11 mouse cellular contexts compared by ENCODE assay signal in the genomic region with DNA sequence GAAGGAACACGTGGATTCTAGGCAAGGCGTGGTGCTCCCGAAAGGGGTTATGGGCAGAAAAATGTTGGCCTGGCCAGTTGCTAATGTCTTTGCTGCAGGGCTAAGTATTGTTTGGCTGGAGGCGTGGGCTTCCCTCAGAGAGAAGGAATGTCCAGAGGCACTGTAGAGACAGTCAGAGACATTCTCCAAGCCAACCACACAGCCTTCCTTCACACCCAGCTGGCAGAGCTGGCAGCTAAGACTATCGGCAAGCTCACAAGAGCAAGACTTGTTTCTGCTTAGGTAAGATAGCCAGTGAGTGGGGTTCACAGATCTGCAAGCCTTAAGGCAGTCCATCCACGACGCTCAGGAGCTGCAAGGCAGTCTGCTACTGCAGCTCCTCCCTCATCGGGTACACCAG. TPM values are rescaled to one million over a fixed set of nuclear protein-coding genes. Genes with fewer than 3 reads are reported as not detected.
DNase-seq lines count a peak whose midpoint lies in the region; ATAC-seq and TF ChIP-seq lines count a peak whose summit lies in the region.
"Had no signal": no experiment of that assay in that cellular context is flagged by ENCODE, and none has a peak within 500 bp of the region (broad histone marks: within the 10 kb centered on the region; RNA-seq: fewer than 3 reads in every experiment).

No protein-coding gene starts in this region.

- intact Hi-C loops in heart, postnatal 36 days (cut with DNase I) = loop anchor here (10.0 kb wide), 1 partner anchor 397 kb away; no protein-coding TSS in a partner anchor

- H3K27ac ChIP-seq in spleen, adult 2 months (ENCODE audit: insufficient read depth, low read length) = peak overlapping the region; percentile 33; the same call in 1 of the 2 replicates
- H3K27ac ChIP-seq in limb, embryonic 13.5 days = peak overlapping the region; percentile 53
- no peak overlapping the region for H3K27ac ChIP-seq in stomach, embryonic 15.5 days

- ATAC-seq in limb, embryonic 13.5 days (ENCODE audit: low FRiP score, low read depth) = no peak
- peak; percentile 54; the same call in 1 of the 2 replicates for ATAC-seq in stomach, embryonic 15.5 days (ENCODE audit: insufficient read depth, low FRiP score, low read depth)

- peaks cover 10% of the 10 kb centered on the region for H3K36me3 ChIP-seq in spleen, adult 2 months (ENCODE audit: control insufficient read depth, insufficient read depth, low read length)
- H3K36me3 ChIP-seq in limb, embryonic 13.5 days = peaks cover 25% of the 10 kb centered on the region
- peaks cover 10% of the 10 kb centered on the region; the same call in 1 of the 2 replicates for H3K36me3 ChIP-seq in stomach, embryonic 15.5 days

- H3K4me2 ChIP-seq in limb, embryonic 13.5 days (replicated peaks) = no peak overlapping the region
- H3K4me2 ChIP-seq in stomach, embryonic 15.5 days = no peak overlapping the region

- TF ChIP-seq CTCF in spleen, adult 2 months (IDR thresholded peaks at IDR 0.05; ENCODE audit: extremely low read depth, insufficient read depth, insufficient read length, insufficient replicate concordance) = no peak

- no peaks in the 10 kb centered on the region; the same call in 1 of the 2 replicates for H3K4me1 ChIP-seq in spleen, adult 2 months (ENCODE audit: control insufficient read depth, insufficient read depth, insufficient read length)
- H3K4me1 ChIP-seq in limb, embryonic 13.5 days = peaks cover 49% of the 10 kb centered on the region
- peaks cover 33% of the 10 kb centered on the region for H3K4me1 ChIP-seq in stomach, embryonic 15.5 days

- H3K4me3 ChIP-seq in spleen, adult 2 months (ENCODE audit: extremely low read depth, insufficient read depth, insufficient read length) = no peak overlapping the region
- H3K4me3 ChIP-seq in limb, embryonic 13.5 days = no peak overlapping the region
- no peak overlapping the region for H3K4me3 ChIP-seq in stomach, embryonic 15.5 days (replicated peaks)

- H3K9ac ChIP-seq in limb, embryonic 13.5 days = no peak overlapping the region
- H3K9ac ChIP-seq in stomach, embryonic 15.5 days = no peak overlapping the region

- H3K9me3 ChIP-seq in limb, embryonic 13.5 days = no peaks in the 10 kb centered on the region
- no peaks in the 10 kb centered on the region for H3K9me3 ChIP-seq in stomach, embryonic 15.5 days

- no peaks in the 10 kb centered on the region for H3K27me3 ChIP-seq in spleen, adult 2 months (ENCODE audit: control insufficient read depth, insufficient read depth, low read length)
- H3K27me3 ChIP-seq in limb, embryonic 13.5 days = no peaks in the 10 kb centered on the region
- H3K27me3 ChIP-seq in stomach, embryonic 15.5 days (replicated peaks) = no peaks in the 10 kb centered on the region

- WGBS in spleen, adult 2 months = 88% methylated on average over 8 of the region's 8 CpGs
- WGBS in limb, embryonic 13.5 days = 77% methylated on average over 8 of the region's 8 CpGs
- 75% methylated on average over 8 of the region's 8 CpGs for WGBS in stomach, embryonic 15.5 days

- peak; percentile 92 for DNase-seq in heart, adult 11 months
- DNase-seq in heart, postnatal 36 days = no peak
- no peak for DNase-seq in spleen, adult 2 months (ENCODE audit: low read depth in 1 of 2, low spot score in 2 of 2)
- no peak for DNase-seq in spleen, adult 18-20 months
- no peak for DNase-seq in layer of hippocampus, adult 8-10 months (ENCODE audit: low spot score in 2 of 2)
- DNase-seq in ovary, adult 18-20 months (ENCODE audit: low spot score) = no peak
- DNase-seq: kidney, postnatal 14 days had no signal

- TF ChIP-seq POLR2A in spleen, adult 2 months (IDR thresholded peaks at IDR 0.05; ENCODE audit: low read depth, low read length) = no peak

RNA-seq across cellular contexts. Expression of a gene that starts 16.4 kb away (rescaled TPM):
- total RNA-seq in heart, postnatal 36 days (2021) = 10 to 100 TPM; 14.7 to 15.7 TPM
- 16.4 and 18.9 TPM in 2 replicates for polyA plus RNA-seq in spleen, adult 2 months (2012; rRNA removed)
- 15.9 and 18.7 TPM in 2 replicates for polyA plus RNA-seq in limb, embryonic 13.5 days (2015; fragmentation: Nextera tagmentation; extraction: Ambion mirVana)
- polyA plus RNA-seq in stomach, embryonic 15.5 days (2015; fragmentation: Nextera tagmentation; extraction: Ambion mirVana) = 13.3 and 13.7 TPM in 2 replicates
- total RNA-seq in layer of hippocampus, adult 8-10 months (2022) = 10 to 100 TPM; 27.9 to 32.3 (median 29.3) TPM

RNA-seq across cellular contexts. Expression of a gene that starts 26.2 kb away (rescaled TPM):
- not detected for total RNA-seq in heart, postnatal 36 days (2021)
- polyA plus RNA-seq in spleen, adult 2 months (2012; rRNA removed) = 0.12 and 0.26 TPM in 2 replicates
- not detected in 2 replicates for polyA plus RNA-seq in limb, embryonic 13.5 days (2015; fragmentation: Nextera tagmentation; extraction: Ambion mirVana)
- 3.4 and 5.0 TPM in 2 replicates for polyA plus RNA-seq in stomach, embryonic 15.5 days (2015; fragmentation: Nextera tagmentation; extraction: Ambion mirVana)
- total RNA-seq in layer of hippocampus, adult 8-10 months (2022) = under 1 TPM in 1 of 4 experiments, not detected in 3; 0.31 TPM
- total RNA-seq: left cerebral cortex, postnatal 25 days had no signal
- polyA plus RNA-seq: C2C12 had no signal
